Mouse (Mus musculus): ENCODE results near the gene Celf6. TPM values are rescaled to one million over a fixed set of nuclear protein-coding genes. Genes with fewer than 3 reads are reported as not detected.

The Celf6 gene
- polyA plus RNA-seq, 1 experiment = 0.79 TPM

DNA sequence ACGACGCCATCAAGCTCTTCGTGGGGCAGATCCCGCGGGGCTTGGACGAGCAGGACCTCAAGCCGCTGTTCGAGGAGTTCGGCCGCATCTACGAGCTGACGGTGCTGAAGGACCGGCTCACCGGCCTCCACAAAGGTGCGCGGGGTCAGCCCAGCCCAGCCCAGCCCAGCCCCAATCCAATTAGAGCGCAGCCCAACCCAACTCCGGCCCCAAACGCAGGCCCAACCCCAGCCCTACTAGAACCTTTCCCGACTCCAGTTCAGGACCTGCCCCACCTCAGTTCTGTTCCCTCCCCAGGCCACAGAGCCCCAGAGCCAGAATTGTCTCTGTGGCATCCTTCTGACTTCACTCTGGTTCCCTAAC lies 769 bp downstream of the Celf6 start:
- H3K27me3 ChIP-seq (ENCODE audit: control insufficient read depth, insufficient read depth, low read length) = peaks cover 8% of the 10 kb centered on the region; the same call in 1 of the 2 replicates
- peak overlapping the region; percentile 57 for H3K4me3 ChIP-seq (ENCODE audit: low read depth, low read length)
- 2% methylated on average over 20 of the region's 20 CpGs for WGBS
- peaks cover 11% of the 10 kb centered on the region for H3K4me1 ChIP-seq (ENCODE audit: control insufficient read depth, insufficient read depth, insufficient read length, low read length)
- H3K27ac ChIP-seq (ENCODE audit: insufficient read depth, low read depth, low read length) = no peak overlapping the region
- TF ChIP-seq CTCF (IDR thresholded peaks at IDR 0.05; ENCODE audit: extremely low read depth, insufficient read length, insufficient replicate concordance, low read depth, low read length) = no peak
- TF ChIP-seq POLR2A (IDR thresholded peaks at IDR 0.05; ENCODE audit: low read depth, low read length) = no peak
- H3K36me3 ChIP-seq (ENCODE audit: control insufficient read depth, insufficient read depth, low read length) = no peaks in the 10 kb centered on the region

- H3K27ac ChIP-seq (ENCODE audit: insufficient read depth, low read depth, low read length) = no peak overlapping the region
- TF ChIP-seq POLR2A (IDR thresholded peaks at IDR 0.05; ENCODE audit: low read depth, low read length) (no peak), CTCF (IDR thresholded peaks at IDR 0.05; ENCODE audit: extremely low read depth, insufficient read length, insufficient replicate concordance, low read depth, low read length) (peak; percentile 83; the same call in 1 of the 2 replicates)
- peak overlapping the region; percentile 34 for H3K4me3 ChIP-seq (ENCODE audit: low read depth, low read length)
- H3K36me3 ChIP-seq (ENCODE audit: control insufficient read depth, insufficient read depth, low read length) = no peaks in the 10 kb centered on the region
- no peaks in the 10 kb centered on the region for H3K27me3 ChIP-seq (ENCODE audit: control insufficient read depth, insufficient read depth, low read length)
- no peaks in the 10 kb centered on the region for H3K4me1 ChIP-seq (ENCODE audit: control insufficient read depth, insufficient read depth, insufficient read length, low read length)
- WGBS = 2% methylated on average over 13 of the region's 13 CpGs
Measured at GRCm38 (mm10) chr9:59584871-59585308, 7.2 kb downstream of the Celf6 start.

- TF ChIP-seq POLR2A (IDR thresholded peaks at IDR 0.05; ENCODE audit: low read depth, low read length) (no peak), CTCF (IDR thresholded peaks at IDR 0.05; ENCODE audit: extremely low read depth, insufficient read length, insufficient replicate concordance, low read depth, low read length) (no peak)
- no peak overlapping the region for H3K27ac ChIP-seq (ENCODE audit: insufficient read depth, low read depth, low read length)
- no peaks in the 10 kb centered on the region for H3K36me3 ChIP-seq (ENCODE audit: control insufficient read depth, insufficient read depth, low read length)
- H3K4me1 ChIP-seq (ENCODE audit: control insufficient read depth, insufficient read depth, insufficient read length, low read length) = no peaks in the 10 kb centered on the region
- H3K4me3 ChIP-seq (ENCODE audit: low read depth, low read length) = no peak overlapping the region
- whole genome bisulfite sequencing = 64% methylated on average over 5 of the region's 5 CpGs
- no peaks in the 10 kb centered on the region for H3K27me3 ChIP-seq (ENCODE audit: control insufficient read depth, insufficient read depth, low read length)
Measured at GRCm38 (mm10) chr9:59588252-59588651, 10.5 kb downstream of the Celf6 start.

DNA sequence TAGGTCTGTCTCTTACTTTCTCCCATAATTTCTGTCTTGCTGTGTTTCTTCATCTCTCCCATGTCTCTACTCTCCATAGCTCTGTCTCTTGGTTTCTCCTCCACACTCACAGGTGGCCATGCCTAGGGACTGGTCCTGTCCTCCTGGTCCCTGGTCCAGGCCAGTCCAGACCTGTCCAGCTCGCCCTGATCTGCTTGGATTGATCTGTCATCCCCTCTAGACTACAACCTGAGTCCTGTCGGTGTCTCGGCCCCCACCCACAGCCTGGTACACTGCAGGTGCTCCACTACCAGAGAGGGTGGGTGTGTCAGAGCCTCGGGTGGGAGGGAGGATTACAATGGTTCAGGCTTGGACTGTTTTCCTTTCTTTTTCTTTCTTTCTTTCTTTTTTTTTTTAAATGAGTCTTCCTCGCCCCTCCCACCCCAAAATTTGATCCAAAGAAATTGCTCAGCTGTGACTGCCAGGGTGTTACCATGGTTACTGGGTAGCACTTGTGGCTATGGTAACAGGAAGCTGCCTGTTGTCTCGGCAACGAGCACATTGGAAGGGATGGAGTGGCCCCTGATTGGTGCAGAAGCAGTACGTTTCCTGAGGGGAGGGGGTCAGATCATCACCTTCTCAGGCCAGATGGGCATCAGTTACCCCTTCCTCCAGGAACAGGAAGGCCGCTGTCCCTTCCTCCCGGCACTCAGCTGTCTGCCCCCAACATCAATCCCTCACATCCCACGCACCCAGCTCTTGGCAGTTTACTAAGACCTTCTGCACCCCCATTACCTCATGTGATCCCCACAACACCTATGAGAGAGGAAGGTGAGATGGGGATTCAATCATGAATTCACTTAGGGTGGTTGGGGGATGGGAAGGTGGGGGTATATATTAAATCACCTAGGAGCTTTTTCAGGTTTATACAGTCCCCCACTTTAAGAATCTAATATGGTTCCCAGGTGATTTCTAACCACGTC lies 11.3 kb downstream of the Celf6 start:
- no peak overlapping the region for H3K27ac ChIP-seq (ENCODE audit: insufficient read depth, low read depth, low read length)
- H3K36me3 ChIP-seq (ENCODE audit: control insufficient read depth, insufficient read depth, low read length) = no peaks in the 10 kb centered on the region
- no peaks in the 10 kb centered on the region for H3K4me1 ChIP-seq (ENCODE audit: control insufficient read depth, insufficient read depth, insufficient read length, low read length)
- no peaks in the 10 kb centered on the region for H3K27me3 ChIP-seq (ENCODE audit: control insufficient read depth, insufficient read depth, low read length)
- WGBS = 43% methylated on average over 12 of the region's 12 CpGs
- no peak overlapping the region for H3K4me3 ChIP-seq (ENCODE audit: low read depth, low read length)
- TF ChIP-seq CTCF (IDR thresholded peaks at IDR 0.05; ENCODE audit: extremely low read depth, insufficient read length, insufficient replicate concordance, low read depth, low read length) = no peak
- no peak for TF ChIP-seq POLR2A (IDR thresholded peaks at IDR 0.05; ENCODE audit: low read depth, low read length)

DNA sequence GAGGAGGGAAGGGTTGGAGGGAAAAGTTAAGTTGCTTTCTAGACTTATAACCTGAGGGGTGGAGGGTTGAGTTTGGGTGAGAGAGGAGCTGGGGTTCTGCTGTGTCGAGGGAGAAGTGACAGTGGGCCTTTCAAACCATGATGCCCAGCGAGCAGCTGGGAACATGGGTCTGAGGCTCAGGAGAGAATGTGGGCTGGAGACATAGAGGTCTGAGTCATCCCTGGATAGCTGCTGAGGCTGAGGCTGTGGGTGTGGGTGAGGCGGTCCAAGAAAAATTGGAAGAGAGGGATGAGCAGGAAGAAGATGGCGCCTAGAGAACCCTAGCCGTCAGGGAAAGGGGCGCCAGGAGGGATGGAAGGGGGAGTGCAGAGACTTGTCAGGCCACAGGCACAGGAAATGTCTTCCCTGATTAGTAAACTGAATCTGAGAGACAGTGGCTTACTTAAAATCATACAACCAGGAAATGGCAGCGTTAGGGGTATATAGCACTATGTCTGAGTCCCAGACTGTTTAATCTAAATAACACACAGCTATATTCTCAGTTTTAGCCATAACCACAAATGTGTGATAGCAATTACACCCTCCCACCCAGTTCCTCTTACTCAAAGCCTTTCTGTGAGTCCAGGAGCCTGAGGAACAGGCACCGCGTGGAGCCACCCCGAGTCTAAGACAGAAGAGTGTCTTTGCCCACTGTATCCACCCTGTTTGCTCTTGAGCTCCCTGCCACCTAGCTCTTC lies 12.2 kb downstream of the Celf6 start:
- H3K4me1 ChIP-seq (ENCODE audit: control insufficient read depth, insufficient read depth, insufficient read length, low read length) = no peaks in the 10 kb centered on the region
- no peak overlapping the region for H3K4me3 ChIP-seq (ENCODE audit: low read depth, low read length)
- 78% methylated on average over 10 of the region's 10 CpGs for WGBS
- TF ChIP-seq POLR2A (IDR thresholded peaks at IDR 0.05; ENCODE audit: low read depth, low read length) = no peak
- TF ChIP-seq CTCF (IDR thresholded peaks at IDR 0.05; ENCODE audit: extremely low read depth, insufficient read length, insufficient replicate concordance, low read depth, low read length) = no peak
- no peaks in the 10 kb centered on the region for H3K36me3 ChIP-seq (ENCODE audit: control insufficient read depth, insufficient read depth, low read length)
- no peaks in the 10 kb centered on the region for H3K27me3 ChIP-seq (ENCODE audit: control insufficient read depth, insufficient read depth, low read length)
- no peak overlapping the region for H3K27ac ChIP-seq (ENCODE audit: insufficient read depth, low read depth, low read length)

GRCm38 (mm10) chr9:59601661-59602060 lies 23.9 kb downstream of the Celf6 start:
- peaks cover 9% of the 10 kb centered on the region for H3K4me1 ChIP-seq (ENCODE audit: control insufficient read depth, insufficient read depth, insufficient read length, low read length)
- 65% methylated on average over 8 of the region's 8 CpGs for WGBS
- H3K4me3 ChIP-seq (ENCODE audit: low read depth, low read length) = no peak overlapping the region
- no peaks in the 10 kb centered on the region for H3K36me3 ChIP-seq (ENCODE audit: control insufficient read depth, insufficient read depth, low read length)
- H3K27ac ChIP-seq (ENCODE audit: insufficient read depth, low read depth, low read length) = no peak overlapping the region
- TF ChIP-seq CTCF (IDR thresholded peaks at IDR 0.05; ENCODE audit: extremely low read depth, insufficient read length, insufficient replicate concordance, low read depth, low read length) = no peak
- TF ChIP-seq POLR2A (IDR thresholded peaks at IDR 0.05; ENCODE audit: low read depth, low read length) = no peak
- no peaks in the 10 kb centered on the region for H3K27me3 ChIP-seq (ENCODE audit: control insufficient read depth, insufficient read depth, low read length)

- no peak for TF ChIP-seq CTCF (IDR thresholded peaks at IDR 0.05; ENCODE audit: extremely low read depth, insufficient read length, insufficient replicate concordance, low read depth, low read length)
- TF ChIP-seq POLR2A (IDR thresholded peaks at IDR 0.05; ENCODE audit: low read depth, low read length) = no peak
- WGBS = 61% methylated on average over 6 of the region's 6 CpGs
Measured at GRCm38 (mm10) chr9:59605967-59606366, 28.2 kb downstream of the Celf6 start.

More at GRCm38 (mm10) chr9:59605967-59606366, 28.2 kb downstream of the Celf6 start:
- Histone ChIP-seq H3K36me3 (ENCODE audit: control insufficient read depth, insufficient read depth, low read length) (no peaks in the 10 kb centered on the region), H3K4me3 (ENCODE audit: low read depth, low read length) (no peak overlapping the region), H3K27ac (ENCODE audit: insufficient read depth, low read depth, low read length) (no peak overlapping the region), H3K4me1 (ENCODE audit: control insufficient read depth, insufficient read depth, insufficient read length, low read length) (peaks cover 14% of the 10 kb centered on the region), H3K27me3 (ENCODE audit: control insufficient read depth, insufficient read depth, low read length) (no peaks in the 10 kb centered on the region)
